Mouse (Mus musculus): ENCODE measurements around the gene Itgae. TPM values are rescaled to one million over a fixed set of nuclear protein-coding genes. Genes with fewer than 3 reads are reported as not detected.
"Not testable (repeated sequence)": the region's sequence is repeated elsewhere in the genome, so short reads cannot be mapped to it uniquely, and the experiment has no call there.

Gene Itgae
- polyA plus RNA-seq, 1 experiment = 0.58 TPM

GRCm38 (mm10) chr11:73094231-73094995 is 4.0 kb downstream of the Itgae start:
- DNase-seq (ENCODE audit: low spot score) = no peak

DNA sequence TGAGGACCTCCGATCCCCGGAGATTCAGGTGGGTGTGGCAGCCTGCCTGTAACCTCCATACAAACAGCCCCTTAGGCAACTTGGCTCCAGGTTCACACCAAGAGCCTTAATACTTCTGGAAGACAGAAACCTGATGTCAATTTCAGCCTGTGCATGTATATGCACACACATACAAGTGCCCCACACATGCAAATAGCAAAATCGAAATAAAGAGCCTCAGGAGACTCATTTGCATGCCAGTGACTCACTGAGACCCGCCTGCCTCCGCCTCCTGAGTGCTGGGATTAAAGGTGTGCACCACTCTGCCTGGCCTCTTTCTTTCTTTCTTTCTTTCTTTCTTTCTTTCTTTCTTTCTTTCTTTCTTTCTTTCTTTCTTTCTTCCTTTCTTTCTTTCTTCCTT is 8.5 kb downstream of the Itgae start:
- DNase-seq (ENCODE audit: low spot score) = no peak

DNA sequence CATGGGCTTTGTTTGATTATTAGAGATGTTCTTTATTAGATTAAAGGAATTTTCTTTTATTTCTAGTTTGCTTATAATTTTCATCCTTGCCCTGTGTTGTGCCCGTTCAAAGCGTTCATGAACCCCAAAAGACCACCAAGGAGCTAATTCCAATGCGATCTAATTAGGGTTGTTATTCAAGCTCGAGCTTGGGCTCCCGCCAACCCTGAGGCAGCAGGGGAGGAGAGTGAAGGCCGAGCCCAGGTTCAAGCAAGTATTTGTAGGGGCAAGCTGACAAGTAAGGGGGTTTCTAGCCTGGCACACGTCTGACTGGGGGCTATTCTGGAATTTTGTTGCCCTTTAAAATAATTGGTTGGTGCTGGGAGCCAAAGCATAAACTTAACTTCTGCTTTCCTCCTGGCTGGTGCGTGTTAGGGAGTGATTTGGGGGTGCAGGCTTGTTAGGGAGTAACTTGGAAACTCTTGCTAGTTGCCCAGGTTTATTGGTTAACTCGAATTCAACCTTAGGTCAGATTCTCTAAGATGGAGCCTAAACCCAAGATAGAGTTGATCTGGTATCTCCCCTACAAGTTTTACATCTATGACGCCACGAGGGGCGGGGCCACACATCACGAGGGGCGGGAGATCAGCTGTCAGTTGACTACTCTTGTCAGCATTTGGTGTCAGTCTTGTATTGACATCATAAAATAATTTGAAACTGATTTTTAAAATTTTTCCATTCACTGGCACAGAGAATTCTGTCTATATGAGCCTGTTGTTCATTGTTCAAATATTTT is 9.8 kb downstream of the Itgae start:
- DNase-seq (ENCODE audit: low spot score) = no peak

- no peak for DNase-seq (ENCODE audit: low spot score)
Measured at GRCm38 (mm10) chr11:73101308-73101707, 10.9 kb downstream of the Itgae start.

- DNase-seq (ENCODE audit: low spot score) = no peak
Measured at GRCm38 (mm10) chr11:73105246-73105645, 14.9 kb downstream of the Itgae start.

DNA sequence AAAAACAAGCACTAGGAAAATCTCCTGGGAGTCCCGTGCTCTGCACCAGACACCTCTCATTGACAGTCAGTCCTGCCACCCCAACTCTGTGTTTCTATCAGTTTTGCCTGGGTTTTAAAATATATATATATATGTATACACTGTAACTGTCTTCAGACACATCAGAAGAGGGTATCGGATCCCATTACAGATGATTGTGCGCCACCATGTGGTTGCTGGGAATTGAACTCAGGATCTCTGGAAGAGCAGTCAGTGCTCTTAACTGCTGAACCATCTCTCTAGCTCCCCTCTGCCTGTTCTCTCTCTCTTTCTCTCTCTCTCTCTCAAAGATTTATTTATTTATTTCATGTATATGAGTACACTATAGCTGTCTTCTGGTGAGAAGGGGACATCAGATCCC is 17.0 kb downstream of the Itgae start:
- not testable (repeated sequence) for DNase-seq (ENCODE audit: low spot score)

DNA sequence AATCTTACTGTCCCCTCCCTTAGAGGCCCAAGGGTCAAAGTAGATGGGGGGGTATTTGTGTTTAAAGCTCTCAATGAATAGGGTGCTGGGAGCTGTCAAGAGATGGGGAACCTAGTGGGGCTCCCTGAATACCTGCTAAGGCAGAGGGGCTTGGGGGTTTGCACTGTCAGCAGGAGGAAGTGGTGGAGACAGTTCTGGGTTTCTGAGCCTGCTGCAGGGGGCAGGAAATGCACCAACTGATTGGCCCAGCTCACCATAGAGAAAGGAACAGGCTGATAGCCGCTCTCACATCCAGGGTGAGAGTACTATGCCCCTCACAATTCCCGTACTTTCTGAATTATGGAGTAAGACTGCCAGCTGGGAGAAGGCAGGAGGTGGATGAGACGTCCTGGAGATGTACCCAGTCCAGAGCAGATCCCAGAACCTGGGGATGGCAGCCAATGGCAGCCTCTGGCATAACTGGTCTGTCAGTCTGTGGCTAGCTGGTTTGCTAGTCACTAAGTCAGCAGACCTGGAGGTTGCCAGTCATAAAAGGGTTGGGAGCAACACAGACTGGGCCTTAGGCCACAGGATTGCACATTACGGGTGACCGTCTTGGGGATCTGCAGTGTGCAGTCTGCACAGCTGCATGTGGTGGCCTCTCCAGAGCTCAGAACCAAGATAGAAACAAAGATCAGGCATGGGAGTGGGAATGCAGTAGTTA is 18.0 kb downstream of the Itgae start:
- no peak for DNase-seq (ENCODE audit: low spot score)

GRCm38 (mm10) chr11:73108898-73109625 is 18.7 kb downstream of the Itgae start:
- no peak for DNase-seq (ENCODE audit: low spot score)

GRCm38 (mm10) chr11:73109941-73110340 is 19.6 kb downstream of the Itgae start:
- no peak for DNase-seq (ENCODE audit: low spot score)

DNA sequence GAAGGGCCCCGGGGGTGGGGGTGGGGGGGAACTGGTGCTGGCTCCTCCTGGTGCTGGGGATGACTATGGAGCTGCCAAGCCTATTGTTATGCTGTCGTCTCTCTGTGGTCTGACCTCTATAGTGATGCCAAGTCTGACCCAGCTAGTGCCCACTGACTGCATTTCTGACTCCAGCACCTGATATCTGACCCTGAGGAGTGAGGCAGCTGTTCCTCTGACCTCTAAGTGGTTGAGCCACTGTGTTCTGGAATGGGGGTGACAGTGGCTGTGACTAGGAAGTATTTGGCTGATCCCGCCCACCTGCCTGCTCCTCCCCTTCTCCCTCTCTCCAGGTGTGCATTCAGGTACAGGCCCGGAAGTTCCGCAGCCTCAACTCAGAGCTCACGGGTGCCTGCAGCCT is 21.0 kb downstream of the Itgae start:
- DNase-seq (ENCODE audit: low spot score) = no peak

GRCm38 (mm10) chr11:73126495-73126894 is 36.1 kb downstream of the Itgae start:
- no peak for DNase-seq (ENCODE audit: low spot score)

DNA sequence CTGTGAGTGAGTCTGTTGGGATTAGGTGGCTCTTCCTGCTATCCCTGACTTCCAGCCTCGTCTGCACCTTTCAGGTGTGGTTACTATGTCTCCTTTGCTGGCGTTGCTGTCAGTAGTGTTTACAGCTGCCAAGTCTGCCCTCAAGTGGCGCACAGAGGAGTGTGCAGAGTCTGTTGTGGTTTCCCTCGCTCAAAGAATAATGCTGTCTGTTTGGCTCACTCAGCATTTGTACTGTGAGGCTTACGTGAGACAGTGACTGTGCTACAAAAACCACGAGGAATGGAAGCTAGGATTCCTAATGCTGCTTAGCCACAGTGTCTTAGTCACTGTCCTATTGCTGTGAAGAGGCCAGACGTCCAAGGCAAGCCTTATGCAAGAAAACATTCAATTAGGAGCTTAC is 40.6 kb downstream of the Itgae start:
- no peak for DNase-seq (ENCODE audit: low spot score)

DNA sequence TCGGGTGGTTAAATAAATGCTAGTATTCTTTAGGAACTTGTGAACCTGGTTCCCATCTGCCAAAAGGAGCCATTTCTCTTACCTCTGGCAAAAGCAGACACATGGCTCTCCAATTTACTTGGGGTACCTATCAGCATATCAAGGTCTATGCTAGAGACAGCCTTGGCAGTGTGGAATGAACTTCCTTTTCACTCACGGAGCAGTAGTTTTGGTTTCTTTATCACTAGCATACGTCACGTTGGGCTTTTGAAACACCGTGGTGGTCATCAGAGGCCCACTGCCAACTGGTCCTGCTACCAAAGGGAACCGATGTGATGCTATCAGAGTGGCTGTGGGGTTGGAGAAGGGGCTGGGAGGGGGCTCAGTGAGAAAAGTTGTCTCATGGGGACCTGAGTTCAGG is 42.6 kb downstream of the Itgae start:
- DNase-seq (ENCODE audit: low spot score) = no peak

DNA sequence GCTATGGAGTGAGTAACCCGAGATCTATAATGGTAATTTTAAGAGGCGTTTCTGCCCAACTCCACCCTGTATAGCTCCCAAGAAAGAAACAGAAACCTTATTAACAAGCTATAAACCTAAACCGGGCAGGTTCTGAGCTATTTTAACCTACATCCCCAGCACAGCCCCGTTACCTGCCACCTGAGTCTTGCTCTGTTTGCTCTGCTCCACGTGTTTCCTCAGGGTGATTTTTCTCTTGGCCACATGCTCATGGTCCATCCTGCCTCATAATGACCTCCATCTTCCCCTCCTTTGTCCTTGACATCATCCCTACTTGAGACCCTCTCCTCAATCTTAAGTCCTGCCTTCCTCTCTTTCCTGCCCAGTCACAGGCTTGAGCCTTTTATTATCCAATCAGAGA is 43.8 kb downstream of the Itgae start:
- no peak for DNase-seq (ENCODE audit: low spot score)

- DNase-seq (ENCODE audit: low spot score) = no peak
Measured at GRCm38 (mm10) chr11:73136587-73136986, 46.2 kb downstream of the Itgae start.

- DNase-seq (ENCODE audit: low spot score) = no peak
Measured at GRCm38 (mm10) chr11:73137116-73137515, 46.7 kb downstream of the Itgae start.

DNA sequence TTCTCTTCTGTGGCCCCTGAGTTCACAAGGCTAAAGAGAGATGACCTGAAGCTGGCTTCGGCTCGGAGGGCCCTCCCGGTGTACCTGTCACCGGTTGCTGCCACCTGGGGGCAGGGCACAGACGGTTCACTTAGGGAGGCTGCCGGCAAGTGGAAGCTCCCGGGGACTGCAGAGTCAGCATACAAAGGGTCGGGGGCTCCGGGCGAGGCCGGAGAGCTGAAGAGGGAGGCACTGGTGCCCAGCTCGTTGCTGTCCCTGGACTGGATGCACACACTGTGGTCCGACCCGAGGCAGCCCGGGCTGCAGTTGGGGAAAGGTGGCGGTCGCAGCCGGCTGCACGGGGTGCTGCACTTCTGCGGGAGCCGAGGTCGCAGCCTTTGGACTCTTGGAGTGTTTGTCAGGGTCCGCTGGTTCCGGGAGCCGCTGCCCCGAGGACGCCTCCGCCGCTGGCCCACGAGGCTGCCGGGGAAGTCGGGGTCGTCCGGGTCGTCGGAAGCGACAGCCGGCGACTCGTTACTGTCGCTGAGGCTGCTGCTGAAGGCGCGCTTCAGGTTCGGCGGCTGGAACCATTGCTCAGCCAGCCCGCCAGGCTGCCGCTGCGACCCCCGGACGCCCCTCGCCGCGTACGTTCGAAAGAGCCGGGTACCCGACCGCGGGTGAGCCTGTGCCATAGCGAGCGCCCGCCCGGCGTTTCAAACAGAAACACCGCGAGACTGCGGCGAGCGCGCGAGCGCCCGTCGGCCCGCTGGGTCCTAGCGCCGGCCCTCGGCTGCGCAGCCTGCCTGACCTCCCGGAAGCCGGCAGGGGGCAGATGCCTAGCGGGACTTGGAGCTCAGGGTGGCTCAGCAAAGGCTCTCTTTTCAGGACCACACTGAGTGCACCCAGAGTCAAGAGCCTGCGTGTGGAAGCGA is 47.5 kb downstream of the Itgae start, which contains the start of gene Haspin:
TSS of gene Haspin (minus strand) at position 704 of the 911 bp plus-strand sequence.
- peak; percentile 82 for DNase-seq (ENCODE audit: low spot score)

DNA sequence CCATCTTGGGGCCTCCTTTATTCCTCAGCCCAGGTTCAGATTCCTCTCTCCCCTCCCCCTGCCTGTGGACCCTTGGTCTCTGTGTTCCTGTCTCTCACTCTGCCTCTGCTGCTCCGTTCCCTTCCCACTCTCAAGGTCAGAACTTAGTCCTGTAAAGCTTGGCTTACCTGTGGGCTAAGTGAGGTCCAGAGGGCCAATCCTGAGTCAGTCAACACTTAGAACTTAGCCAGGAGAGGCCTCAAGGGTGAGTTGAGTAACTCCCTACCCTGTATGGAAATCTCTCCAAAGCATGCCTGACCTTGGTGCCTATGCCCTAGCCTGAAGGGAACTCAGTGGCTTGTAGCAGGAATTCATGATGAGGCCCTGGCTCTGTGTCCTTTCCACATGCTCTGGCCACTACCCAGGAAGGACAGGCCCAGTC is 53.9 kb downstream of the Itgae start:
- no peak for DNase-seq (ENCODE audit: low spot score)

DNA sequence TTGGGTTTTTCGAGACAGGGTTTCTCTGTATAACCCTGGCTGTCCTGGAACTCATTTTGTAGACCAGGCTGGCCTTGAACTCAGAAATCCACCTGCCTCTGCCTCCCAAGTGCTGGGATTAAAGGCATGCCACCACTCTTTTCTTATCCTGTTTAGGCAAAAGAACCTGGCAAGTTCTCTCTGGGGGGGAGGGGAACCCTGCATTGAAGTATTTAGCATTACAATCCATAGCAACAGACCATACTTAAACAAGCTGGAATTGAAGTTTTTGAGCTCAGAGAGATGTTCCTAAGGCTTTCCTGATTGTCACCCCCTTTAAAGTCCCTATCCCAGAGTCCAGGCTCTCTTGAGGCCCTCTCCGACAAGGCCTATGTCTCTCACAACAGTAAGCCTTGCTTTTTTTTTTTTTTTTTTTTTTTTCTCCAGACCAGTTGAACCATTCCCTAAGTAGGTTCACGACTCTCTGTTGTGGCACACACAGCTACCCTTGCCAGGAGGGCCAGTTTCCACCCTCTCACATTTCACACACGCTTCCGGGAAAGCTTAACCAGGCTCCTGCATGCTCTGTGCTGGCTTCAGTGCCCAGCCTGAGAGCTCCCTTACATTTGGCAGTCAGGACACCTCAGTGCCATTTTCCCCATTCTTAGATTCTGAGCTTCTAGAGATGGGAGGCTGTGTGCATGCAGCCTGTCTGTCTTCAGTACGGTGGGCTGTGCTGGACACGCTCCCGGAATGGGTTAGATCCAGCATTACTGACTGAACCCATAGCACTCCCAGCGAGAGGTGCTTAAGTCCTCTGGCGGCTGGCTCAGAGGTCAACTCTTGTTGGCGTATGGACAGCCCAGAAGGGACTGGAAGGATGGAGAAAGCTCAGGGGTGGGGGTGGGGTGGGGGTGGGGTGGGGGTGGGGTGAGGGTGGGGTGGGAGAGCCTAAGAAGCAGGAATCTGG is 55.9 kb downstream of the Itgae start:
- no peak for DNase-seq (ENCODE audit: low spot score)

DNA sequence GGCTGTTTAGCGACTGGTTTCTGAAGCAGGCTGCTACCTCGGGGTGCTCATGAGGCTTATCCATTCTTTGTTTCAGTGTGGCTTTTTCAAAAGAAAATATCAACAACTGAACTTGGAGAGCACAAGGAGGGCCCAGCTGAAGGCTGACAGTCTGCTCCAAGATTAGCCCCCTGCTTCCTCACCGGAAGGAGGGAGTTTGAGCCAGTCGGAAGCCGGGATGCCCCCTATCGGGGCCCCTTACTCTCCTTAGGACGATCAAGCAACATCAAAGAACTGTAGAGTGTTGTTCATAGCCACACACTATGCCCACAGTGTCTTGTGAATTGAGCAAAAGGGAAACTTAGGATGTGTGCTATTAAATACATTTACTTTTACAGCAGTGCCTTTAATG is 56.6 kb downstream of the Itgae start:
- DNase-seq (ENCODE audit: low spot score) = no peak

Data from urinary bladder, adult 2 months (tissue).